Mouse (Mus musculus) adrenal gland, postnatal 4 days (tissue): ENCODE data around the gene Slc6a1. TPM values are rescaled to one million over a fixed set of nuclear protein-coding genes. Genes with fewer than 3 reads are reported as not detected.
A peak's percentile ranks its signal among the peaks of the same experiment; 100 is the strongest.
"Not testable (repeated sequence)": the region's sequence is repeated elsewhere in the genome, so short reads cannot be mapped to it uniquely, and the experiment has no call there.

Source experiments
- DNase-seq, 2 experiments: peaks; one replicate each; pipeline ENCODE4 v3.0.0; 2021 to 2022; ENCODE audit warnings: low spot score in 2 of 2, mixed read lengths in 2 of 2
- total RNA-seq, 2 experiments: library from RNA; stranded (reverse); gene quantifications; 2 replicates each; pipeline ENCODE4 v1.2.3; 2021

Slc6a1 gene
- total RNA-seq, 2 experiments from 2014 or later, result 0.08 to 1.7 TPM

- no peak for DNase-seq
These were observed 6.7 kb downstream of the Slc6a1 start for GRCm38 (mm10) chr6:114289106-114289505.

- no peak for DNase-seq
These were observed 7.7 kb downstream of the Slc6a1 start for GRCm38 (mm10) chr6:114290184-114290583.

DNA sequence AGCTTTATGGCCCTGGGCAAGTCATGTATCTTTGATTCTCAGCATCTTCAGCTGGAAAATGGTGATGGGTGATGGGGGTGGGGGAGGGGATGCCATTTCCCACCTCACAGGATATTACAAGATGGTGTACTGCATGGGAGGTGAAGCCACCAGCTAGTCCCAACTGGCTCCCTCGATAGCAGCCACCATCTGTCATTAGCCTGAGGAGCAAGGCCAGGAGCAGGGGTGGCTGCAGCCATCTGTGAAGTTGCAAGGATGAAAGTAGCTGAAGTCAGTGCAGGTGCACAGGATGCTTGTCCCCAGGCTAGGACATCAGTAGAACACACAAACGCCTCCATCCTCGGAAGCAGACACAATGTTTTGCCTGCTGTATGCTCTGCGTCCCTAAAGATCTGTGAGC lies 8.5 kb downstream of the Slc6a1 start:
- DNase-seq, result no peak

DNA sequence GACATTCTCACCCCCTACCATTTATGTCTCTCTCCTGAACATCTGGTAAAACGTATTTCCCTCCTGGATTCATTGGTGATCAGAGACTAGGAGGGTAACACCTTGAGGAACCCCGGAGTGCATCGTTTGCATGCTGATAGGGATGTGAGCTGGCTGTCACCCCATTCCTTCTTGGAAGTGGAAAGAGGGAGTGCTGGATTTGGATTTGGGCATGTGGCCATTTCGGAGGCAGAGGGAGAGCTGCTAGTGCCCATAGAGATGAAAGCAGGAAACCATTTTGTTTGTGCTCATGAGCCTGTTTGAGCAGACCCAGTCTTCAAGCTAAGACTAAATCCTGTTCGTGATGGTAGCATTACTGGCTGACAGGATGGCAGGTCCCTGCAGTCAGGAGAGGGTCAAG lies 9.0 kb downstream of the Slc6a1 start:
- no peak for DNase-seq

GRCm38 (mm10) chr6:114293511-114293910 lies 11.1 kb downstream of the Slc6a1 start:
- DNase-seq, result no peak

GRCm38 (mm10) chr6:114295086-114295485 lies 12.7 kb downstream of the Slc6a1 start:
- DNase-seq, result no peak

DNA sequence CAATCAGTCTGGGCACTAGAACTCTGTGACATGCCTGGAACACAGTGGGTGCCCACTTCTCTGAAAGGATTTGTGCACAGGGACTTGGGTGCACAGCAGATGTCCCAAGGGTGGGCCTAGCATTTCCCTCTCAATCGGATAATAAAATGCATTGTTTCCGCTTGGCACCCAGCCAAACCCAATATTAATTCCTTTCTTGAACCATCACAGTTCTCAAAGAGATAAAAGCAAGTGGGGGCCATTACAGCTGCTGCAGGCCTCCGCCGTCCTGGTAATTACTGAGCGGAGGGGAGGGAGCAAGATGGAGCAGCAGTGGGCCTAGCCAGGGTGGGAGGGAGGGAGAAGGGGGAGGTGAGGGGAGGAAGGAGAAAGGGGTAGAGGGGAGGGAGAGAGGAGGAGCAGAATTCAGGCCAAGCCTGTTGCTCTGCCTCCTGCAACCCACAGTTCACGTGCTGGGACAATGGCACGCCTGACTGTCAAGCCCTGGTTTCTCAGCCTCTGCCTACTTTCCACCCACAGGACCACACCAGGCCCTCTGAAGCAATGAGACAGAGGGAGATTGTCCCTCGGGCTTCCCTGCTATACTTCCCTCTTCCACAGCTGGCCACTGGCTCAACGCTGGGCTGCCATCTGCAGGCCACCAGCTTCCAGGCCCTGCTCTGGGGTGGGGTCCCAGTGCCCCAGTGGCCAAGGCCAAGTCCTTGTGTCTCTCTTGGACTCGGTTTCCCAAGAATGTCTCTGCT lies 15.0 kb downstream of the Slc6a1 start:
- no peak for DNase-seq

DNA sequence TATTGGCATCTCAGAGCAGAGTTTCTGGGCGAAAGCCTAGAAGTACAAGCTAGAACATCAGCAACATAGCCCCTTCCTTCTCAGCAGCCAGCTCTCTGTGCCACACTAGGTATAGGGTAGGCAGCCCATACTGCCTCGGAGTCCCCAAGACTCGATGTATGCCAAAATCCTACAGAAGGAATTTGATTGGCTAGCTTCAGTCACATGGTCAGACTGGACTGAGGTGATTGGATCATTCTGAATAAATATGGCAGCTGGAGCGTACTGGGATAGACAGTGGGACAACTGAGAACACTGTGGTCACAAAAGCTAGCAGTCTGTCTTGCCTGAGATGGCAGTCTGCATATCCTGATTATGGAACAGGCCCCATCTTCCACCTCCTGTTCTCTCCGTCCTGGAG lies 17.3 kb downstream of the Slc6a1 start:
- DNase-seq, result no peak

DNA sequence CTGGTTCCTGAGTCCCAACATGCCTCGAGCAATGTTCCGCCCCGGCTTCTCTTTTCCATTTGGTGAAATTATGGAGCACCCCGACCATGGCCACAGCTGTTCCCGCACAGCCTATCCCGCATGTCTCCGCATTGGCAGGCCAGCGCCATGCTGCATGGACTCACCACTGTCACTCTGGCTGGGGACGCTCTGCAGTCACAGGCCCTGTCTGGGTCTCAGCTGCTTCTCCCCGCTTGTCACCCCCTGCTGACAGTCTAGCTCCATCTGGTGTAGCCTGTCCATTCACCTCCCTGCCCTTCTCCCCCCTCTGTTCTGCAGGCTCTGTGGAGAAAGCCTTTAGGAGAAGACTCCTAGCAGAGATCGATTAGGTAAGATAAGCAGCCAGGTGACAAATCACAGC lies 18.3 kb downstream of the Slc6a1 start:
- no peak for DNase-seq

- no peak for DNase-seq
These were observed 22.2 kb downstream of the Slc6a1 start for GRCm38 (mm10) chr6:114304668-114305067.

DNA sequence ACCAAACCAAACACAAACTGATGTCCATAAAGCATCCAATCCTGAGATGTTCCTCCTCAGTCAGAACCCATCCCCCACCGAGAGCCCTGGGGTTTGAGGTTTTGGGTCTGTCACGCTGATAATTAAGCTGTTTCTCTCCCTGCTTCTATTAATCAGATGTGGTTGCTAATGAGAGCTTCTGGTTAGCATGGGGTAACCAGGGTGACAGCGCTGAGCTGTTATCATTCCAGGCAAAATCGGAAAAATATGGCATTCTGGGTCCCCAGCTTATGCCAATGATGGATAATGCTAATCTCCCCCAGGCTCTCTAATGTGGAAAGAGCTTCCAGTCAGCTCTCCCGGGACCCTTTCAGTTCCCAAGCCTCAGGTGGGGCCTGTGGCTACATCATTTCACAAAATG lies 38.1 kb downstream of the Slc6a1 start:
- DNase-seq, result no peak

GRCm38 (mm10) chr6:114321146-114321545 lies 38.7 kb downstream of the Slc6a1 start:
- no peak for DNase-seq

GRCm38 (mm10) chr6:114322914-114323313 lies 40.5 kb downstream of the Slc6a1 start:
- no peak for DNase-seq

GRCm38 (mm10) chr6:114324808-114325207 lies 42.4 kb downstream of the Slc6a1 start:
- no peak for DNase-seq

DNA sequence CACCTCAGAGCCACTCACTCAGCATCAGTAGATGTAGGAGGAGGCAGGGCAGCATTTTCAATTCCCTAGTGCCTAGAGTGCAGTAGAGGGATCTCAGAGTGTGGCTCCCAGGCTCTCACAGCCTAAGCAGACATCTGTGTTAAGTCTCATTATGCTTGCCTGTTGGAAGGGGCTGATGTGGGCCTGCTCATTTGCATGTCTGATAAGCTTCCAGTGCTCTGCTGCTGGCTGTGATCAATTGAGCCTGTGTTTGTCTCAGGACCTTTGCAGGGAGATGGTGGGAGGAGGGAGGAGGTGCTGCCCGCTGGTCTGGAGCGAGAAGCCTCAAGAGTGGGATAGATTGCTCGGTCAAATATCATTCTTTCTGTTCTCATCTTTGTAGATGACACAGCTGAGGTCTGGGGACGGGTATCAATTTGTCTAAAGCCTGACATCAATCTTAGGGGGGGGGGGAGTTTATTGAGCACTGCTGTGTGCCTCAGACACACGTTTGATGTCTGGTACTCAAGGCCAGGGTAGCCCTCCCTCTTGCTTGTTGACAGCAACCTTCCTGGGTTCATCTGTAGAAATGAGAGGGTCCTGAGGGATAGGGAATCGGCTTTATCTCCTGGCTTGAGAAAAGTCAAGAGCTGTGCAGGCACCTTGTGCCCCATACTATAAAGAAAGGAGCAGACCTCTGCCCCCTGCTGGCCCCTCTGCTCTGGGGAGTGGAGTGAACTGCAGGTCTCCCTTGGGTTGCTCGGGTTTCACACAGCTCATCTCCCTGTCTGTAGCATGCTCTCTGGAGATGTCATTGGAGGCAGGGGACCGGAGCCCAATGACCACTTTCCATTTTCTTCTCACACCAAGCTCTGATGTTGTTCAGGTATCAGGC lies 47.4 kb downstream of the Slc6a1 start:
- DNase-seq, result no peak

DNA sequence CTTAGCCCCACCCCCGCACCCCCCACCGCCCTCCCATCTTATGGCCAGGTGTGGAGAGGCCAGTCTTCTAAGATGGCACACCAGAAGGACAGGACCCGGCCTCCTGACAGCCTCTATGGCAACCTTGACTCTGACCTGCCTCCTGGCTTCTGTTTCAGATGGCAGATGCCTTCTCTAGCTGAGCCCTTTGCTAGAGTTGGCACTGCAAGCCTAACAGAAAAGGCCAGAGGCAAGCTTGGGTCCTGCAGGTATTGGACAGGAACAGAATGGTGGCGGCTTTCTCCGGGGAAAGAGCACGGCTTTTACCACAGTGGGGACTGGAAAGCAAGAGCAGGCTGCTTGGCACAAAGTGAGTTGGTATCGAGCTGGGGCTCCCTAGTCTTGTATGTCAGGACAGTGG lies 49.5 kb downstream of the Slc6a1 start:
- DNase-seq, result no peak

GRCm38 (mm10) chr6:114336128-114336943 lies 53.9 kb downstream of the Slc6a1 start:
- no peak for DNase-seq

DNA sequence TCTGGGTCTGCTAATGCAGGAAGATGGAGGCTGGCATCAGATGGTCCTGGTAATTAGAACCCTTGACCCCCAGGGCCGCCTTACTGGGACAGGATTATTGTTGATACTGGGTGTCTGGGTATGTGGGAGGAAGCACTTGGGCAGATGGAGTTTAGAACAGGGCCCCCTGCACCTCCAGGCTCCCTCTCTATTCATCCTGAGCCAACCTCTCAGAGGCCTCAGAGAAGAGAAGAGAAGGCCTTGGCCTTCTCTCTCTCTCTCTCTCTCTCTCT lies 54.4 kb downstream of the Slc6a1 start:
- no peak for DNase-seq

GRCm38 (mm10) chr6:114341381-114341780 lies 58.9 kb downstream of the Slc6a1 start:
- not testable (repeated sequence) for DNase-seq

DNA sequence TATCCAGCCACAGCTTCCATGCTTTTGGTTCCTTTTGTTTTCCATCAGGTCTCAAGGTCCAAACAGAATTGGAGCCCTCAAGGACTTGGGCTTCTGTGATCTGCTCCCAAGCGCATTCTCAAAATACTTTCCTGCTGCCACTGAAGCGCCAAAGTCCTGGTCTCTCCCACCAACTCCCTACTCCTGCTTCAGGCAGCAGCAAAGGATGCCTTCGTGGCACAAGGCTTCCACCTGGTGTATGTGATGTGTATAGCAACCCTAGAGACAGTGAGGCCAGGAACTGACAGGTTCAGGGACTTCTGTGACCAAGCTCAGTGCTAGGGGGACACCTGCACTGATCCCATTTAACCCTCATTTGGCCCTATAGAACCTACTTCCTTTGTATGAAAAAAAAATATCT lies 61.3 kb downstream of the Slc6a1 start:
- DNase-seq, result no peak

GRCm38 (mm10) chr6:114345156-114345555 lies 62.7 kb downstream of the Slc6a1 start:
- peak in 1 of 2 experiments; percentile 36 for DNase-seq
